Mouse (Mus musculus) ES-CJ7 (cell line): ENCODE measurements around the gene Itm2b.

Experiments
- DNase-seq: peaks from one replicate; pipeline ENCODE4 v3.0.0; 2011; ENCODE audit warnings: low read depth, low spot score

The Itm2b gene

GRCm38 (mm10) chr14:73369634-73370033 lies 15.5 kb downstream of the Itm2b start:
- DNase-seq, result no peak

- no peak for DNase-seq
Measured at GRCm38 (mm10) chr14:73368966-73369365, 16.1 kb downstream of the Itm2b start.

- no peak for DNase-seq
Measured at GRCm38 (mm10) chr14:73368221-73368620, 16.9 kb downstream of the Itm2b start.

GRCm38 (mm10) chr14:73366278-73366677 lies 18.8 kb downstream of the Itm2b start:
- no peak for DNase-seq

- DNase-seq, result no peak
Measured at GRCm38 (mm10) chr14:73363782-73364181, 21.3 kb downstream of the Itm2b start.

- DNase-seq, result no peak
Measured at GRCm38 (mm10) chr14:73354700-73355099, 30.4 kb downstream of the Itm2b start.

GRCm38 (mm10) chr14:73351118-73351517 lies 34.0 kb downstream of the Itm2b start:
- DNase-seq, result no peak

- no peak for DNase-seq
Measured at GRCm38 (mm10) chr14:73350029-73350428, 35.1 kb downstream of the Itm2b start.

GRCm38 (mm10) chr14:73349061-73349670 lies 35.9 kb downstream of the Itm2b start:
- DNase-seq, result no peak

- DNase-seq, result no peak
Measured at GRCm38 (mm10) chr14:73347302-73347701, 37.8 kb downstream of the Itm2b start.

GRCm38 (mm10) chr14:73345614-73346013 lies 39.5 kb downstream of the Itm2b start:
- DNase-seq, result peak; percentile 23

- DNase-seq, result no peak
Measured at GRCm38 (mm10) chr14:73340051-73340755, 44.9 kb downstream of the Itm2b start.

- no peak for DNase-seq
Measured at GRCm38 (mm10) chr14:73339615-73340014, 45.5 kb downstream of the Itm2b start.

GRCm38 (mm10) chr14:73336316-73337080 lies 48.6 kb downstream of the Itm2b start:
- DNase-seq, result no peak

- DNase-seq, result peak; percentile 12
Measured at GRCm38 (mm10) chr14:73334926-73335805, 49.9 kb downstream of the Itm2b start.

GRCm38 (mm10) chr14:73333880-73334279 lies 51.2 kb downstream of the Itm2b start:
- no peak for DNase-seq

GRCm38 (mm10) chr14:73331386-73331785 lies 53.7 kb downstream of the Itm2b start:
- no peak for DNase-seq

GRCm38 (mm10) chr14:73329871-73330270 lies 55.2 kb downstream of the Itm2b start:
- DNase-seq, result no peak

GRCm38 (mm10) chr14:73326511-73326910 lies 58.6 kb downstream of the Itm2b start:
- no peak for DNase-seq

- peak; percentile 60 for DNase-seq
Measured at GRCm38 (mm10) chr14:73325456-73326381, 59.4 kb downstream of the Itm2b start, which contains the start of gene Rb1. Rb1 (minus strand) TSS chr14:73325822.
